Mouse (Mus musculus): Measurements from ENCODE around the gene Klk14.

GRCm38 (mm10) chr7:43671809-43672580 lies 18.2 kb upstream of the Klk14 start, which contains the start of gene Ctu1:
- TF ChIP-seq CTCF (IDR thresholded peaks at IDR 0.05; ENCODE audit: low read depth, low read length) (no peak), POLR2A (IDR thresholded peaks at IDR 0.05; ENCODE audit: extremely low read depth, insufficient read depth, low read length) (0 out of 2 replicates have a peak, but pooled peaks have one; percentile 12)
